ENCODE assay signal across 1 mouse cellular context in genomic region chr4:154882014-154882659, GRCm38 (mm10).
TF ChIP-seq lines count a peak whose summit lies in the region.

No protein-coding gene starts in this region.

TF ChIP-seq in CH12.LX, 34 proteins besides CTCF, POLR2A, EP300 and RAD21:
- TF ChIP-seq MXI1 (IDR thresholded peaks at IDR 0.05; ENCODE audit: low read depth, low read length) = no peak
- no peak for TF ChIP-seq ETS1 (conservative IDR thresholded peaks at IDR 0.05; ENCODE audit: low read depth, low read length)
- TF ChIP-seq USF1 (IDR thresholded peaks at IDR 0.05; ENCODE audit: low read depth, low read length) = no peak
- no peak for TF ChIP-seq E2F4 (IDR thresholded peaks at IDR 0.05; ENCODE audit: insufficient replicate concordance, low read depth, low read length)
- no peak for TF ChIP-seq TBP (conservative IDR thresholded peaks at IDR 0.05; ENCODE audit: low read depth, low read length)
- peak; percentile 63; the same call in 1 of the 2 replicates for TF ChIP-seq CHD2 (IDR thresholded peaks at IDR 0.05; ENCODE audit: low read length)
- no peak for TF ChIP-seq GABPA (IDR thresholded peaks at IDR 0.05; ENCODE audit: insufficient replicate concordance, low read depth, low read length)
- TF ChIP-seq UBTF (IDR thresholded peaks at IDR 0.05; ENCODE audit: low read depth, low read length) = no peak
- TF ChIP-seq ZNF384 (IDR thresholded peaks at IDR 0.05; ENCODE audit: low read depth, low read length) = peak; percentile 76
- TF ChIP-seq JUN (IDR thresholded peaks at IDR 0.05; ENCODE audit: insufficient read depth, low read depth, low read length) = no peak
- no peak for TF ChIP-seq JUND (conservative IDR thresholded peaks at IDR 0.05; ENCODE audit: low read depth, low read length)
